Mouse (Mus musculus) MEL (cell line): Measurements from ENCODE around the gene Senp1. TPM values are rescaled to one million over a fixed set of nuclear protein-coding genes. Genes with fewer than 3 reads are reported as not detected.

Experiments used
- DNase-seq: peaks from one replicate; pipeline ENCODE4 v3.0.0; 2011; ENCODE audit warnings: low read depth, low spot score
- H3K27ac ChIP-seq: 2 replicates; pipeline ENCODE4 v1.5.1; 2012; ENCODE audit warnings: low read depth, mild to moderate bottlenecking, control low read depth, low read length, moderate library complexity; ENCODE audit not compliant: control insufficient read depth
- H3K27me3 ChIP-seq, 2 experiments: fragments of 150-350 bp in 1 of 2; sonication (generic) in 1 of 2; 2 replicates each; pipeline ENCODE4 v1.6.1; 2012; ENCODE audit warnings: low read length in 2 of 2, mild to moderate bottlenecking in 2 of 2, improper control_type of control experiment in 1 of 2, moderate library complexity in 1 of 2; ENCODE audit not compliant: insufficient read depth in 2 of 2, control insufficient read depth in 1 of 2
- H3K36me3 ChIP-seq, 2 experiments: 2 replicates each; pipeline ENCODE4 v1.6.1; 2012 to 2014; ENCODE audit warnings: low read length in 2 of 2, improper control_type of control experiment in 1 of 2, inconsistent platforms in 1 of 2, mild to moderate bottlenecking in 1 of 2; ENCODE audit not compliant: insufficient read depth in 2 of 2, control insufficient read depth in 1 of 2
- H3K4me1 ChIP-seq, 2 experiments: fragments of 150-350 bp in 1 of 2; sonication (generic) in 1 of 2; 2 replicates each; pipeline ENCODE4 v1.6.1; 2012; ENCODE audit warnings: low read length in 2 of 2, improper control_type of control experiment in 1 of 2, mild to moderate bottlenecking in 1 of 2; ENCODE audit not compliant: insufficient read depth in 2 of 2, control insufficient read depth in 1 of 2
- H3K4me3 ChIP-seq, 2 experiments: fragments of 150-350 bp in 1 of 2; sonication (generic) in 1 of 2; 2 replicates each; pipeline ENCODE4 v1.5.1; 2012; ENCODE audit warnings: low read depth in 2 of 2, low read length in 2 of 2, mild to moderate bottlenecking in 2 of 2, moderate library complexity in 2 of 2, control low read depth in 1 of 2, improper control_type of control experiment in 1 of 2; ENCODE audit not compliant: control insufficient read depth in 1 of 2, insufficient read depth in 1 of 2
- H3K79me2 ChIP-seq: 2 replicates; pipeline ENCODE4 v1.6.1; 2012; ENCODE audit warnings: mild to moderate bottlenecking, low read length, moderate library complexity; ENCODE audit not compliant: control insufficient read depth, poor library complexity, insufficient read depth
- H3K9ac ChIP-seq: 2 replicates; pipeline ENCODE4 v1.6.1; 2012; ENCODE audit warnings: low read depth, mild to moderate bottlenecking, control low read depth, low read length, moderate library complexity; ENCODE audit not compliant: control insufficient read depth, poor library complexity, severe bottlenecking
- H3K9me3 ChIP-seq: fragments of 150-350 bp; sonication (generic); replicated peaks from 2 replicates; pipeline ENCODE4 v1.6.1; 2012; ENCODE audit warnings: mild to moderate bottlenecking, low read length, improper control_type of control experiment, moderate library complexity; ENCODE audit not compliant: insufficient read depth
- CTCF ChIP-seq, 3 experiments: IDR thresholded peaks in 2 of 3; conservative IDR thresholded peaks in 1 of 3; 2 replicates each; pipeline ENCODE4 v1.5.1; 2011 to 2012; ENCODE audit warnings: low read length in 3 of 3, low read depth in 2 of 3, mild to moderate bottlenecking in 2 of 3, improper control_type of control experiment in 1 of 3, inconsistent platforms in 1 of 3, mixed read lengths in 1 of 3, moderate library complexity in 1 of 3; ENCODE audit not compliant: control insufficient read depth in 1 of 3, insufficient read depth in 1 of 3, poor library complexity in 1 of 3, severe bottlenecking in 1 of 3
- EP300 ChIP-seq, 2 experiments: IDR thresholded peaks; 2 replicates each; pipeline ENCODE4 v1.6.1; 2011; ENCODE audit warnings: improper control_type of control experiment in 2 of 2, low read length in 2 of 2, low read depth in 1 of 2, mild to moderate bottlenecking in 1 of 2
- GABPA ChIP-seq: IDR thresholded peaks from 2 replicates; pipeline ENCODE4 v1.6.1; 2012; ENCODE audit warnings: low read depth, mild to moderate bottlenecking, inconsistent platforms, low read length, improper control_type of control experiment, moderate library complexity
- HCFC1 ChIP-seq: IDR thresholded peaks from 2 replicates; pipeline ENCODE4 v1.6.1; 2012; ENCODE audit warnings: low read depth, mild to moderate bottlenecking, inconsistent platforms, low read length, improper control_type of control experiment, moderate library complexity
- KAT2A ChIP-seq: conservative IDR thresholded peaks from 2 replicates; pipeline ENCODE4 v1.6.1; 2012; ENCODE audit warnings: low read depth, low read length, improper control_type of control experiment, inconsistent platforms
- MAFK ChIP-seq: IDR thresholded peaks from 2 replicates; pipeline ENCODE4 v1.6.1; 2011; ENCODE audit warnings: low read depth, mild to moderate bottlenecking, low read length, improper control_type of control experiment, borderline replicate concordance
- MYB ChIP-seq: IDR thresholded peaks from 2 replicates; pipeline ENCODE4 v1.6.1; 2011; ENCODE audit warnings: mild to moderate bottlenecking, low read depth, low read length, improper control_type of control experiment
- MYC ChIP-seq: IDR thresholded peaks from 2 replicates; pipeline ENCODE4 v1.6.1; 2011; ENCODE audit warnings: low read depth, mild to moderate bottlenecking, low read length, improper control_type of control experiment, moderate library complexity
- POLR2A ChIP-seq, 2 experiments: IDR thresholded peaks; 2 replicates each; pipeline ENCODE4 v1.6.1; 2011 to 2012; ENCODE audit warnings: low read length in 2 of 2, mild to moderate bottlenecking in 2 of 2, control low read depth in 1 of 2, improper control_type of control experiment in 1 of 2, low read depth in 1 of 2, moderate library complexity in 1 of 2; ENCODE audit not compliant: control insufficient read depth in 1 of 2, insufficient read depth in 1 of 2, poor library complexity in 1 of 2
- POLR2AphosphoS2 ChIP-seq: IDR thresholded peaks from 2 replicates; pipeline ENCODE4 v1.6.1; 2011; ENCODE audit warnings: low read length, improper control_type of control experiment
- RAD21 ChIP-seq: IDR thresholded peaks from 2 replicates; pipeline ENCODE4 v1.6.1; 2011; ENCODE audit warnings: mild to moderate bottlenecking, low read depth, low read length, improper control_type of control experiment
- SMC3 ChIP-seq: IDR thresholded peaks from 2 replicates; pipeline ENCODE4 v1.6.1; 2011; ENCODE audit warnings: low read depth, low read length, improper control_type of control experiment
- TBP ChIP-seq: IDR thresholded peaks from 2 replicates; pipeline ENCODE4 v1.8.0; 2011; ENCODE audit warnings: low read depth, low read length, improper control_type of control experiment
- TCF12 ChIP-seq: IDR thresholded peaks from 2 replicates; pipeline ENCODE4 v1.6.1; 2014; ENCODE audit warnings: low read depth, mild to moderate bottlenecking, inconsistent platforms, low read length, improper control_type of control experiment, moderate library complexity
- USF1 ChIP-seq: IDR thresholded peaks from 2 replicates; pipeline ENCODE4 v1.6.1; 2014; ENCODE audit warnings: low read depth, mild to moderate bottlenecking, inconsistent platforms, low read length, improper control_type of control experiment, moderate library complexity
- USF2 ChIP-seq, 2 experiments: IDR thresholded peaks; 2 replicates each; pipeline ENCODE4 v1.6.1; 2011 to 2012; ENCODE audit warnings: improper control_type of control experiment in 2 of 2, low read length in 2 of 2, borderline replicate concordance in 1 of 2, inconsistent platforms in 1 of 2, low read depth in 1 of 2, mild to moderate bottlenecking in 1 of 2; ENCODE audit not compliant: insufficient read depth in 1 of 2
- ZC3H11A ChIP-seq: IDR thresholded peaks from 2 replicates; pipeline ENCODE4 v1.6.1; 2012; ENCODE audit warnings: low read depth, mild to moderate bottlenecking, inconsistent platforms, low read length, improper control_type of control experiment
- ZNF384 ChIP-seq: IDR thresholded peaks from 2 replicates; pipeline ENCODE4 v1.6.1; 2012; ENCODE audit warnings: low read depth, mild to moderate bottlenecking, inconsistent platforms, low read length, improper control_type of control experiment
- polyA plus RNA-seq, 2 experiments: library from polyadenylated mRNA; stranded (reverse) in 1 of 2; unstranded in 1 of 2; fragments of >175 nt in 1 of 2; fragments of >200 nt in 1 of 2; gene quantifications; 2 replicates each; pipeline versions ENCODE4 v1.2.1 to v1.2.4; 2012; ENCODE audit warnings: low replicate concordance in 2 of 2, low read depth in 1 of 2; ENCODE audit not compliant: insufficient read length in 2 of 2, insufficient read depth in 1 of 2, missing spikeins in 1 of 2
- total RNA-seq: library from RNA; depleted of rRNA; stranded (reverse); fragments of 300-350 nt; gene quantifications from 2 replicates; pipeline ENCODE4 v1.2.3, GENCODE M21; 2012

Senp1 gene
- total and polyA plus RNA-seq, 3 experiments, result 34.1 to 96.5 TPM; not detected in 1

- TF ChIP-seq HCFC1 (no peak), TBP (no peak), MYC (no peak), USF2 (IDR thresholded peaks at IDR 0.05; ENCODE audit: borderline replicate concordance in 1 of 2, insufficient read depth in 1 of 2, low read depth in 1 of 2, low read length in 2 of 2) (no peak), MAFK (no peak), KAT2A (no peak)
Measured at GRCm38 (mm10) chr15:97996716-97997256, 96.8 kb downstream of the Senp1 start (continued).

GRCm38 (mm10) chr15:97992712-97993286 lies 100.7 kb downstream of the Senp1 start:
- TF ChIP-seq TBP, result no peak
- TF ChIP-seq POLR2A (IDR thresholded peaks at IDR 0.05; ENCODE audit: control insufficient read depth in 1 of 2, insufficient read depth in 1 of 2, low read depth in 1 of 2, low read length in 2 of 2, poor library complexity in 1 of 2), result 0 out of 4 replicates have a peak, but pooled peaks of 1 of the 2 experiments have one; percentile 21
- no peaks in the 10 kb centered on the region for H3K79me2 ChIP-seq
- H3K27ac ChIP-seq, result no peak overlapping the region
- peaks cover 0 to 1% of the 10 kb centered on the region in 2 experiments; a peak in 1 of 4 replicates for H3K27me3 ChIP-seq
- peak; percentile 62 for DNase-seq
- peaks cover 0 to 3% of the 10 kb centered on the region in 2 experiments; a peak in 1 of 4 replicates for H3K4me1 ChIP-seq
- H3K9me3 ChIP-seq, result no peaks in the 10 kb centered on the region
- no peak overlapping the region for H3K4me3 ChIP-seq
- peak overlapping the region; percentile 5; the same call in 1 of the 2 replicates for H3K9ac ChIP-seq
- H3K36me3 ChIP-seq, result no peaks in the 10 kb centered on the region

GRCm38 (mm10) chr15:97992027-97992711 lies 101.4 kb downstream of the Senp1 start:
- DNase-seq, result no peak
- peaks cover 0 to 3% of the 10 kb centered on the region in 2 experiments; a peak in 1 of 4 replicates for H3K4me1 ChIP-seq
- TF ChIP-seq GABPA, result no peak
- TF ChIP-seq EP300 (IDR thresholded peaks at IDR 0.05; ENCODE audit: low read depth in 1 of 2, low read length in 2 of 2), result no peak
- TF ChIP-seq CTCF (IDR thresholded peaks at IDR 0.05 in 2 of 3, conservative IDR thresholded peaks at IDR 0.05 in 1 of 3; ENCODE audit: control insufficient read depth in 1 of 3, insufficient read depth in 1 of 3, low read depth in 2 of 3, low read length in 3 of 3, poor library complexity in 1 of 3, severe bottlenecking in 1 of 3), result no peak; a peak in 1 of 6 replicates
- no peak for TF ChIP-seq ZNF384
- no peak for TF ChIP-seq ZC3H11A
- TF ChIP-seq POLR2AphosphoS2, result no peak
- TF ChIP-seq TCF12, result no peak
- no peak for TF ChIP-seq RAD21
- no peak for TF ChIP-seq MYB
- no peak for TF ChIP-seq TBP
- no peak for TF ChIP-seq SMC3
- no peak for TF ChIP-seq USF1
- TF ChIP-seq HCFC1, result no peak
- no peaks in the 10 kb centered on the region for H3K9me3 ChIP-seq
- peak overlapping the region; percentile 5; the same call in 1 of the 2 replicates for H3K9ac ChIP-seq
- peaks cover 0 to 1% of the 10 kb centered on the region in 2 experiments; a peak in 1 of 4 replicates for H3K27me3 ChIP-seq
- no peaks in the 10 kb centered on the region for H3K79me2 ChIP-seq
- H3K27ac ChIP-seq, result no peak overlapping the region
- H3K36me3 ChIP-seq, result no peaks in the 10 kb centered on the region
- no peak overlapping the region for H3K4me3 ChIP-seq
